In genomic region chr2:35622261-35623103, GRCm38 (mm10) we compare ENCODE assay signal across 8 mouse cellular contexts.
DNase-seq lines count a peak whose midpoint lies in the region; ATAC-seq lines count a peak whose summit lies in the region.

No protein-coding gene starts in this region.

- peak overlapping the region; percentile 86 for H3K9ac ChIP-seq in heart, embryonic 14.5 days (ENCODE audit: low read length)
- H3K9ac ChIP-seq in hindbrain, embryonic 12.5 days, result peak overlapping the region; percentile 81
- peak overlapping the region; percentile 77 for H3K9ac ChIP-seq in midbrain, embryonic 13.5 days (replicated peaks)

- peak overlapping the region; percentile 81 for H3K4me2 ChIP-seq in heart, embryonic 14.5 days (ENCODE audit: low read length)
- H3K4me2 ChIP-seq in hindbrain, embryonic 12.5 days (replicated peaks), result peak overlapping the region; percentile 78
- peak overlapping the region; percentile 91 for H3K4me2 ChIP-seq in midbrain, embryonic 13.5 days (replicated peaks)

- H3K4me1 ChIP-seq in heart, embryonic 14.5 days (ENCODE audit: control insufficient read depth in 2 of 2, insufficient read depth in 2 of 2, low read length in 2 of 2), result peaks cover 90% of the 10 kb centered on the region in 2 experiments
- peaks cover 79% of the 10 kb centered on the region for H3K4me1 ChIP-seq in hindbrain, embryonic 12.5 days
- H3K4me1 ChIP-seq in midbrain, embryonic 13.5 days (replicated peaks), result peaks cover 73% of the 10 kb centered on the region

- WGBS in heart, embryonic 14.5 days, result 4% methylated on average over 20 of the region's 20 CpGs
- 3% methylated on average over 20 of the region's 20 CpGs for whole genome bisulfite sequencing in hindbrain, embryonic 12.5 days
- WGBS in midbrain, embryonic 13.5 days, result 4% methylated on average over 20 of the region's 20 CpGs

- peak overlapping the region; percentile 67 to 74 for H3K4me3 ChIP-seq in heart, embryonic 14.5 days (ENCODE audit: control insufficient read depth in 1 of 2, insufficient read depth in 1 of 2, low read depth in 1 of 2, low read length in 2 of 2)
- peak overlapping the region; percentile 69 for H3K4me3 ChIP-seq in hindbrain, embryonic 12.5 days
- peak overlapping the region; percentile 55 for H3K4me3 ChIP-seq in midbrain, embryonic 13.5 days (replicated peaks)

- DNase-seq in heart, adult 11 months, result no peak
- peak; percentile 65 for DNase-seq in cerebellum, postnatal 10 days
- DNase-seq in right cerebral cortex, postnatal 10 days (ENCODE audit: low spot score in 2 of 2), result no peak
- DNase-seq in MN1 (ENCODE audit: low spot score), result no peak
- DNase-seq in frontal cortex, adult 2 months (ENCODE audit: extremely low spot score in 1 of 2, low spot score in 1 of 2), result no peak

- H3K36me3 ChIP-seq in heart, embryonic 14.5 days (ENCODE audit: control insufficient read depth, insufficient read depth, low read length), result peaks cover 9% of the 10 kb centered on the region; the same call in 1 of the 2 replicates
- no peaks in the 10 kb centered on the region for H3K36me3 ChIP-seq in hindbrain, embryonic 12.5 days
- no peaks in the 10 kb centered on the region for H3K36me3 ChIP-seq in midbrain, embryonic 13.5 days

- H3K27ac ChIP-seq in heart, embryonic 14.5 days (replicated peaks in 1 of 2; ENCODE audit: control insufficient read depth in 1 of 2, insufficient read depth in 1 of 2, low read depth in 2 of 2, low read length in 2 of 2), result peak overlapping the region; percentile 43 to 59
- H3K27ac ChIP-seq in hindbrain, embryonic 12.5 days, result peak overlapping the region; percentile 62
- H3K27ac ChIP-seq in midbrain, embryonic 13.5 days, result no peak overlapping the region

- H3K9me3 ChIP-seq in heart, embryonic 14.5 days (ENCODE audit: control insufficient read depth, low read length), result no peaks in the 10 kb centered on the region
- no peaks in the 10 kb centered on the region for H3K9me3 ChIP-seq in hindbrain, embryonic 12.5 days (replicated peaks)
- H3K9me3 ChIP-seq in midbrain, embryonic 13.5 days, result no peaks in the 10 kb centered on the region

- 0 out of 2 replicates have a peak, but pooled peaks have one; percentile 3 for ATAC-seq in heart, embryonic 14.5 days (ENCODE audit: insufficient number of reproducible peaks, insufficient read depth, low FRiP score, low read depth)
- no peak; the same call in 1 of the 2 replicates for ATAC-seq in hindbrain, embryonic 12.5 days (ENCODE audit: low FRiP score)
- ATAC-seq in midbrain, embryonic 13.5 days, result no peak

- no peaks in the 10 kb centered on the region for H3K27me3 ChIP-seq in heart, embryonic 14.5 days (ENCODE audit: control insufficient read depth, insufficient read depth, low read length)
- H3K27me3 ChIP-seq in hindbrain, embryonic 12.5 days, result no peaks in the 10 kb centered on the region; the same call in 1 of the 2 replicates
- H3K27me3 ChIP-seq in midbrain, embryonic 13.5 days, result peaks cover 5% of the 10 kb centered on the region; the same call in 1 of the 2 replicates

Comparison
In these comparisons a context has a peak if more than half of its experiments do, and no peak if none do; other contexts are left out.
1. DNase-seq: peak in cerebellum, postnatal 10 days (2 of 2); none in heart, adult 11 months (single experiment), right cerebral cortex, postnatal 10 days (0 of 2), MN1 (single experiment) and frontal cortex, adult 2 months (0 of 2).
2. Peak in every context shown above with its lines, with median percentiles within 50 percentile points of each other: H3K4me2 ChIP-seq, H3K4me3 ChIP-seq and H3K9ac ChIP-seq.